Mouse (Mus musculus) ovary, postnatal 10 days (tissue): ENCODE measurements around the gene Pard6b.

Source experiments
- DNase-seq: peaks from one replicate; pipeline ENCODE4 v3.0.0; 2022; ENCODE audit warnings: low spot score

Pard6b gene

DNA sequence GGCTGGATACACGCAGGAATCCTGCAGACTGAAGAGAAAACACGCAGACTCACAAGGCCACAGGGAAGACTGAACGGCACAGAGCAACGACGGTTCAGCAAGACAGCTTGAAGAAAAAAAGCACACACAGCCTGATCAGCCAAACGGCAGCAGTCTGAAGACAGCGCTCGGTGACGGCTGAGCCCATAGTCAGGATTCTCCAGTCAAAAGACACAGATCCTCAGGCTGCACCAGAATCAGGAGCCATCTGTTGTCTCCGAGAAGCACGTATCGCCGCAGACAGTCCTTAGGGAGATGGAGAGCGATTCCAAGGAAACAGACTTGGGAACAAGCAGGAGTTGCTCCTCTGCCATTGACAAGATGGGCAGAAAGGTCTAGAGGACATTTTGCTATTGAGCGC, 56.4 kb downstream of the Pard6b start:
- DNase-seq, result no peak

- DNase-seq, result no peak
Measured at GRCm38 (mm10) chr2:168143794-168144193, 63.0 kb downstream of the Pard6b start.

- DNase-seq, result no peak
Measured at GRCm38 (mm10) chr2:168145437-168145836, 64.6 kb downstream of the Pard6b start.

GRCm38 (mm10) chr2:168147722-168148432, 67.1 kb downstream of the Pard6b start:
- DNase-seq, result no peak

DNA sequence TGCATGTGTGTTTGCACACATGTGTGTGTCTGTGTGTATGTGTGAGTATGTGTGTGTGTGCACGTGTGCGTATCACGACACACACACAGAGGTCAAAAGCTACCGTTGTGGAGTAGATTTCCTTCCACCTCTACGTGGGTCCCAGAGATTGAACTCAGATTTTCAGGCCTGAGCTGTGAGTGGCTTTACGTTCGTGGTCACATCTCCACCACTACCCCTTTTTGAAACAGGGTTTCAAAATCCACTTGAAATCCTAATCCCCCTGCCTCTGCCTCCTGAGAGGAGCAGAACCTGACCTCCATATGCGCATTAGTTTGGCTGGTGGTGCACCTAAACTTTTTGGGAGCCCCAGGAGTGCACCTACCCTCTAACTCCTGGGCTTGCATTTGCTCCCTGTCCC, 68.4 kb downstream of the Pard6b start:
- DNase-seq, result no peak
